Mouse (Mus musculus) heart, adult 2 months (tissue): ENCODE results near the gene Pyroxd2. TPM values are rescaled to one million over a fixed set of nuclear protein-coding genes. Genes with fewer than 3 reads are reported as not detected.
"Not testable (repeated sequence)": the region's sequence is repeated elsewhere in the genome, so short reads cannot be mapped to it uniquely, and the experiment has no call there.

Experiments used
- DNase-seq, 2 experiments: peaks; one replicate each; pipeline ENCODE4 v3.0.0; 2021
- H3K27ac ChIP-seq: fragments of 200-600 bp; 2 replicates; pipeline ENCODE4 v1.8.1; 2022
- H3K27me3 ChIP-seq: fragments of 200-500 bp; 2 replicates; pipeline ENCODE4 v1.6.1; 2012; ENCODE audit warnings: mild to moderate bottlenecking, low read length, inconsistent platforms, mixed read lengths; ENCODE audit not compliant: control insufficient read depth, insufficient read depth
- H3K36me3 ChIP-seq: fragments of 200-500 bp; 2 replicates; pipeline ENCODE4 v1.6.1; 2012; ENCODE audit warnings: low read length, inconsistent platforms; ENCODE audit not compliant: control insufficient read depth, insufficient read depth
- H3K4me1 ChIP-seq: fragments of 200-500 bp; 2 replicates; pipeline ENCODE4 v1.6.1; 2011; ENCODE audit warnings: low read length; ENCODE audit not compliant: control insufficient read depth, insufficient read depth
- H3K4me3 ChIP-seq: fragments of 200-600 bp; 2 replicates; pipeline ENCODE4 v1.8.1; 2022
- H3K79me2 ChIP-seq: fragments of 200-500 bp; replicated peaks from 2 replicates; pipeline ENCODE4 v1.6.1; 2012; ENCODE audit warnings: mild to moderate bottlenecking, inconsistent platforms, low read length, moderate library complexity, mixed read lengths; ENCODE audit not compliant: control insufficient read depth, insufficient read depth
- H3K9ac ChIP-seq: fragments of 200-500 bp; 2 replicates; pipeline ENCODE4 v1.6.1; 2012; ENCODE audit warnings: low read depth, mild to moderate bottlenecking, control low read depth, inconsistent platforms, low read length, mixed read lengths
- CTCF ChIP-seq: fragments of 200-600 bp; IDR thresholded peaks from 2 replicates; pipeline ENCODE4 v1.8.1; 2022; ENCODE audit warnings: antibody characterized with exemption, mild to moderate bottlenecking, moderate library complexity
- EP300 ChIP-seq: fragments of 200-500 bp; IDR thresholded peaks from 2 replicates; pipeline ENCODE4 v1.6.1; 2011; ENCODE audit warnings: low read depth, low read length, control low read depth; ENCODE audit not compliant: insufficient read depth
- POLR2A ChIP-seq: fragments of 200-500 bp; IDR thresholded peaks from 2 replicates; pipeline ENCODE4 v1.6.1; 2011; ENCODE audit warnings: mild to moderate bottlenecking, low read depth, low read length, control low read depth; ENCODE audit not compliant: insufficient read depth
- WGBS: fragments of 180-500 bp; shearing (Covaris S2); methylation state at CpG from one replicate; pipeline ENCODE4 v1.1.7; 2018; 5-methylcytosine and 5-hydroxymethylcytosine counted together
- intact Hi-C: fragments of 180-260 bp; cut with DNase I; formaldehyde crosslinking; loops from one replicate; pipeline ENCODE4 v1.15.1; 2025
- polyA plus RNA-seq: library from polyadenylated mRNA; depleted of rRNA; stranded (reverse); fragments of >200 nt; gene quantifications from 2 replicates; pipeline ENCODE4 v1.2.3, GENCODE M21; 2012
- total RNA-seq, 2 experiments: library from RNA; stranded (reverse); gene quantifications; 2 replicates each; pipeline ENCODE4 v1.2.3; 2021

Gene Pyroxd2
- total and polyA plus RNA-seq, 3 experiments = 3.9 to 4.6 (median 4.4) TPM

DNA sequence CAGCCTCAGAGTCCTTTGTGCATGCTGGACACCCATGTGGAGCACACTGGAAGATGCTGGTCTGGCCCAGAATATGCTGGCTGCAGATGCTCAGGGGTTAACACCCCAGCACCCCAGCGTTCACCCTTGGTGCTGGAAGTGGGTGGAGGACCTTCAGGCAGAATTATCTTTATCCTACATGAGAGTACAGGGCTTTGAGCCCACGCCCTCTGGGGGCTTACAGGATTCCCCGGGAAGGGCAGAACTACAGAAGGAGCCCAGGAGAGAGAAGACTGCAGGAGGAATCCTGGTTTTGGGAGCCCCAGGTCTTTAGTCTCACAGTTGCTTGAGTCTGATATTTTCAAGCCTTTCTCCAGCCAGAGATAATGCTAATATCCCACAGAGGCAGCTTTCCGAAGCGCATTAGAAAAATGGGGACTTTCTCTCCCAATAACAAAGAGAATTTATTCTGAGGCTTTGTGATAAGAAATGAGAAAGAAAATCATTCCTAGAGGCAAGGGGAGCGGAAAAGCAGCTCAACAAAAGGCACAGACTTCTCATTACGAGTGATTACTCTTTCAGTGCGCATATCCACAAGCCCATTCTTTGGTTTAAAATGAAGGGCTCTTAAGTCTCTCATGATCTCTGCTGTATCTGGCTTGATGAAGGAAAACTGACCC is 33.1 kb upstream of the Pyroxd2 start:
- 59% methylated on average over 8 of the region's 8 CpGs for WGBS
- no peak overlapping the region for H3K9ac ChIP-seq
- TF ChIP-seq CTCF = no peak
- TF ChIP-seq POLR2A = no peak
- TF ChIP-seq EP300 = no peak
- no peaks in the 10 kb centered on the region for H3K36me3 ChIP-seq
- H3K27me3 ChIP-seq = no peaks in the 10 kb centered on the region
- no peak overlapping the region for H3K27ac ChIP-seq
- intact Hi-C loops = no loop called here
- no peaks in the 10 kb centered on the region for H3K4me1 ChIP-seq
- no peaks in the 10 kb centered on the region for H3K79me2 ChIP-seq
- no peak overlapping the region for H3K4me3 ChIP-seq
- DNase-seq = no peak

DNA sequence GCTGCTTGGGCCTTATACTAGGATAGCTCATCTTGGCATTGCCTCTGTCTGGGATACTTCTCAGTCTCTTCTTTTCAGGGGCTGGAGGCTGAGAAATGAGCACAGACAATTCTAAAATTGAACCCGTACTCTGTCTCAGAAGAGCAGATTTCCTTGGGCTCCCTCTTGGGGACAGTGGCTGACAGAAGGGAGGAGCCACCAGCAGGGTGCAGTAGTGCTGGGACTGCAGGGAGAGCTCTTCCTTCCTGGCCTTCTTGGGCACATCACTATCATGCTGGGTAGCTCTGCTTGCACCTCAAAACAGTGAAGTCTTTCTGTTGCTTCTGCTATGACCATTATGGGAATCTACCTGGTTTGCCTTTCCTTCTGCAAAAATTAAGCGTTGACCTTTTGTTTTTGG is 32.6 kb upstream of the Pyroxd2 start:
- H3K27me3 ChIP-seq = no peaks in the 10 kb centered on the region
- H3K27ac ChIP-seq = no peak overlapping the region
- no peaks in the 10 kb centered on the region for H3K79me2 ChIP-seq
- 33% methylated on average over 2 of the region's 2 CpGs for WGBS
- intact Hi-C loops = no loop called here
- H3K4me1 ChIP-seq = no peaks in the 10 kb centered on the region
- no peak overlapping the region for H3K9ac ChIP-seq
- DNase-seq = no peak
- no peak overlapping the region for H3K4me3 ChIP-seq
- TF ChIP-seq EP300 = no peak
- peak; percentile 20 for TF ChIP-seq CTCF
- H3K36me3 ChIP-seq = no peaks in the 10 kb centered on the region

DNA sequence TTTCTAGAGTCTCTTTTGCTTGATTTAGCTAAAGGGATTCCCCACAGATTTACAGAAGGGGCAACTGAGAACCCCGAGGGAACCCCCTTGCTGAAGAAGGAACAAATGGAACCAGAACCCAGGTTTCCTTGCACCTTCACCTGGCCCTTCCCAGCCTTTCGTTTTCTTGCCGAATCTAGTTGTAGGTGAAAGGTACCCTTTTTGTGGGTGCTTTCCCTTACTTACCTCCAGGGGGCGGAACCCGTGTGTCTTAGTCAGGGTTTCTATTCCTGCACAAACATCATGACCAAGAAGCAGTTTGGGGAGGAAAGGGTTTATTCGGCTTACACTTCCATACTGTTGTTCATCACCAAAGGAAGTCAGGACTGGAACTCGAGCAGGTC is 27.6 kb upstream of the Pyroxd2 start:
- H3K36me3 ChIP-seq, H3K79me2 ChIP-seq, H3K4me1 ChIP-seq, intact Hi-C loops, H3K27me3 ChIP-seq, DNase-seq: not testable (repeated sequence)
- WGBS = 44% methylated on average over 7 of the region's 7 CpGs
- Histone ChIP-seq H3K4me3 (peak overlapping the region; percentile 47), H3K27ac (peak overlapping the region; percentile 77), H3K9ac (peak overlapping the region; percentile 68)

GRCm38 (mm10) chr19:42779531-42780155 is 27.1 kb upstream of the Pyroxd2 start, which contains the start of gene Hps1:
Gene Hps1, minus strand, starts transcription at chr19:42779978.
- no peaks in the 10 kb centered on the region for H3K36me3 ChIP-seq
- peak; percentile 89 to 92 for DNase-seq
- H3K27me3 ChIP-seq = no peaks in the 10 kb centered on the region
- intact Hi-C loops = loop anchor here (5.0 kb wide), 1 partner anchor 192 kb away; no protein-coding TSS in a partner anchor
- no peak for TF ChIP-seq POLR2A
- TF ChIP-seq CTCF = peak; percentile 40
- 0 out of 2 replicates have a peak, but pooled peaks have one; percentile 32 for TF ChIP-seq EP300
- WGBS = 2% methylated on average over 43 of the region's 43 CpGs
- H3K9ac ChIP-seq = peak within 1 kb of the TSS; percentile 68
- H3K79me2 ChIP-seq = no peaks in the 10 kb centered on the region
- H3K4me1 ChIP-seq = no peaks in the 10 kb centered on the region
- peak within 1 kb of the TSS; percentile 77 for H3K27ac ChIP-seq
- peak within 1 kb of the TSS; percentile 47 for H3K4me3 ChIP-seq

DNA sequence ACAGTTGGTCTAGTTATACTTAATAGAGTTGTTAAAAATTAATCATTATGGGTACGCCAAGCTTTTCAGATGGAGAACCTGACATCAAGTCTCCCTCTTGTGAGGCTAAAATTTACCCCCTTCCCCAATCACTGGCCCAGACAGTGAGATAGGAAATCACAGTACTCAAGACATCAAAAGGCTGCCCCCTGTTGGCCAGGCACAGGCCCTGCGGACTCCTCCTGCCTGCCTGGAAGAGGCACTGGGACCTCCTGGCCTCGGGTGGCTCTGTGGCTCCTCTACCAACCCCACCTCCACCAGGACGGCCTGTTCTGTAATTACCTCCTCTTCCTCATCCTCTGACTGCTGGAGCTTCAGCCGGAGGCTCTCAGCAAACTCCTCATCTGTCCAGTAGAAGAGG is 25.2 kb upstream of the Pyroxd2 start:
- H3K4me1 ChIP-seq = no peaks in the 10 kb centered on the region
- peak in 1 of 2 experiments; percentile 52 for DNase-seq
- intact Hi-C loops = loop anchor here (2.0 to 5.0 kb wide), 2 partner anchors 25 to 190 kb away; partner anchors contain the start of gene Pyroxd2

DNA sequence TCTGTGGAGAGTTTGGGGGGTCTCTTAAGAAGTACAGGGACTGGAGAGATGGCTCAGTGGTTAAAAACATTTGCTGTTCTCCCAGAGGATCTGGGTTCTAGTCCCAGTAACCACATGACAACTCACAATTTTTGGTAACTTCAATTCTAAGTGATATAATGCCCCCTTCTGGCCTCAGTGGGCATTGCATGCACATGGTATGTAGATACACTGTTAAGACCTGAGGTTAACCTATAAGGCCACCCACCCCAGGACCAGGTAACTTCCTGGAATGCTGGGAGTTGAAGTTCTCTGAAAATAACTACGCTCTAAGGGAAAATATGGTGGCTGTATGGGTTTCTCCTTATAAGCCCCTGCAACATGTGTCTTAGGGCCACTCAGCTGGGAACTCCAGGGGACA is 24.2 kb upstream of the Pyroxd2 start:
- no peak for DNase-seq
- no peak overlapping the region for H3K4me3 ChIP-seq
- H3K27ac ChIP-seq = no peak overlapping the region
- no peaks in the 10 kb centered on the region for H3K36me3 ChIP-seq
- H3K27me3 ChIP-seq = no peaks in the 10 kb centered on the region
- no peak overlapping the region for H3K9ac ChIP-seq
- intact Hi-C loops = loop anchor here (2.0 to 5.0 kb wide), 2 partner anchors 24 to 190 kb away; partner anchors contain the start of gene Pyroxd2
- no peaks in the 10 kb centered on the region for H3K79me2 ChIP-seq
- no peaks in the 10 kb centered on the region for H3K4me1 ChIP-seq
- TF ChIP-seq CTCF (peak; percentile 68), EP300 (no peak)
- 97% methylated on average over 1 of the region's 1 CpGs for WGBS

More for the DNA sequence above, 25.2 kb upstream of the Pyroxd2 start:
- no peaks in the 10 kb centered on the region for H3K79me2 ChIP-seq
- TF ChIP-seq CTCF (peak; percentile 74), EP300 (no peak), POLR2A (no peak)
- no peak overlapping the region for H3K27ac ChIP-seq
- WGBS = 77% methylated on average over 5 of the region's 5 CpGs
- H3K27me3 ChIP-seq = no peaks in the 10 kb centered on the region
- no peak overlapping the region for H3K4me3 ChIP-seq
- H3K36me3 ChIP-seq = no peaks in the 10 kb centered on the region
- no peak overlapping the region for H3K9ac ChIP-seq
